Mouse (Mus musculus) limb, embryonic 13.5 days (tissue): ENCODE data around the gene Pkd1. TPM values are rescaled to one million over a fixed set of nuclear protein-coding genes. Genes with fewer than 3 reads are reported as not detected.

Experiments used
- ATAC-seq: fragments of 200-750 bp; cut with Nextera tagmentation; 2 replicates; pipeline ENCODE4 v1.8.0; 2017; ENCODE audit warnings: low read depth, moderate number of reproducible peaks, moderate TSS enrichment; ENCODE audit not compliant: low FRiP score
- H3K27ac ChIP-seq: fragments of 300-500 bp; sonication (generic); 2 replicates; pipeline ENCODE4 v1.5.1; 2015; ENCODE audit warnings: inconsistent platforms, mild to moderate bottlenecking, moderate library complexity
- H3K27me3 ChIP-seq: fragments of 300-500 bp; sonication (generic); 2 replicates; pipeline ENCODE4 v1.6.1; 2015; ENCODE audit warnings: mild to moderate bottlenecking, inconsistent platforms
- H3K36me3 ChIP-seq: fragments of 300-500 bp; sonication (generic); 2 replicates; pipeline ENCODE4 v1.6.1; 2015; ENCODE audit warnings: inconsistent platforms, mild to moderate bottlenecking, moderate library complexity
- H3K4me1 ChIP-seq: fragments of 300-500 bp; sonication (generic); 2 replicates; pipeline ENCODE4 v1.6.1; 2015; ENCODE audit warnings: inconsistent platforms
- H3K4me2 ChIP-seq: fragments of 300-500 bp; sonication (generic); replicated peaks from 2 replicates; pipeline ENCODE4 v1.6.1; 2015; ENCODE audit warnings: inconsistent platforms, mild to moderate bottlenecking, moderate library complexity
- H3K4me3 ChIP-seq: fragments of 300-500 bp; sonication (generic); 2 replicates; pipeline ENCODE4 v1.5.1; 2015; ENCODE audit warnings: moderate library complexity, mild to moderate bottlenecking, inconsistent platforms
- H3K9ac ChIP-seq: fragments of 300-500 bp; sonication (generic); 2 replicates; pipeline ENCODE4 v1.6.1; 2015; ENCODE audit warnings: mild to moderate bottlenecking, inconsistent platforms
- H3K9me3 ChIP-seq: fragments of 300-500 bp; sonication (generic); 2 replicates; pipeline ENCODE4 v1.6.1; 2016; ENCODE audit warnings: inconsistent platforms
- WGBS: fragments of 180-500 bp; shearing (Covaris S2); methylation state at CpG from one replicate; pipeline ENCODE4 v1.1.7; 2015; 5-methylcytosine and 5-hydroxymethylcytosine counted together
- polyA plus RNA-seq: library from polyadenylated mRNA; unstranded; fragments of >200 nt; fragmentation: Nextera tagmentation; extraction: Ambion mirVana; gene quantifications from 2 replicates; pipeline ENCODE4 v1.2.1, GENCODE M21; 2015

The Pkd1 gene
- polyA plus RNA-seq, 1 experiment from 2014 or later, result 36.6 TPM

GRCm38 (mm10) chr17:24558600-24559099, 9.0 kb downstream of the Pkd1 start:
- ATAC-seq, result 0 out of 2 replicates have a peak, but pooled peaks have one; percentile 62
- Histone ChIP-seq H3K27me3 (no peaks in the 10 kb centered on the region), H3K9me3 (no peaks in the 10 kb centered on the region), H3K4me2 (peak overlapping the region; percentile 49), H3K27ac (peak overlapping the region; percentile 93), H3K4me3 (peak overlapping the region; percentile 7; the same call in 1 of the 2 replicates), H3K36me3 (peaks cover 4% of the 10 kb centered on the region; the same call in 1 of the 2 replicates), H3K4me1 (peaks cover 50% of the 10 kb centered on the region), H3K9ac (peak overlapping the region; percentile 8; the same call in 1 of the 2 replicates)
- WGBS, result 46% methylated on average over 4 of the region's 4 CpGs

- H3K9me3 ChIP-seq, result no peaks in the 10 kb centered on the region
- H3K9ac ChIP-seq, result peak overlapping the region; percentile 8; the same call in 1 of the 2 replicates
- no peaks in the 10 kb centered on the region for H3K27me3 ChIP-seq
- peak; percentile 89 for ATAC-seq
- H3K4me3 ChIP-seq, result peak overlapping the region; percentile 7; the same call in 1 of the 2 replicates
- 35% methylated on average over 3 of the region's 3 CpGs for WGBS
- peak overlapping the region; percentile 93 for H3K27ac ChIP-seq
- H3K36me3 ChIP-seq, result peaks cover 4% of the 10 kb centered on the region; the same call in 1 of the 2 replicates
- peaks cover 50% of the 10 kb centered on the region for H3K4me1 ChIP-seq
- peak overlapping the region; percentile 49 for H3K4me2 ChIP-seq
Measured at GRCm38 (mm10) chr17:24559146-24559545, 9.5 kb downstream of the Pkd1 start.

DNA sequence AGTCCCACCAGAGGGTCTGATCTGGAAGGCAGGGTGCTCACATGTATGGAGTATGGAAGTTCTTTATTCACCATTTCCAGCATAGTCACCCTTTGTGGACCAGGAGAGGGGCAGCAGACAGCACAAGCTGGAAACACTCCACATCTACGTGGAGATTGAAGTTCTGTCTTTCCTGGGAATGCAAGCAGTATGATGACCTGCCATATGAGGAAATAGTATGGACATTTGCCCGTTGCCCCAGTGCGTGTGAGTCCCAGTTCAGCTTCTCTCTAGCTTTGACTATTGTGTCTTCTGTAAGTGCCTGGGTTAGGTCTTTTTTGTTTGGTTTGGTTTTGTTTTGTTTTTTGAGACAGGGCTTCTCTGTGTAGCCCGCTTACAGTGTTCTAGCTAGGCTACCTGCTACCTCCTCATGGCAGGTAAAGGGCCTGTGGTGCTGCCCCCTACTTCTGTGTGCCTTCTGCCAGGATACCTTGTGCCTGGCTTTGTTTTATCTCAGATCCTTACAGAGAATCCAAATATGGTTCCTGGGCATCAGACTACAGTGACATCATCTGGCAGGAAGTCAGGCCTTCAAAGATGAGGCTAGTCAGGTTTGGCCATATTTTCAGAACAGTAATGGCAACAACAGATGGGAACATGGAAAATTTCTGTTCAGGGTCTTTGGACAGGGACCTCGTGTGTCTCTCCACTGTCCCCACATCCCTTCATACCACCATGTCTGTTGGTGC, 10.8 kb downstream of the Pkd1 start:
- WGBS, result 90% methylated on average over 5 of the region's 5 CpGs
- H3K4me1 ChIP-seq, result peaks cover 50% of the 10 kb centered on the region
- ATAC-seq, result no peak

GRCm38 (mm10) chr17:24561592-24561991, 12.0 kb downstream of the Pkd1 start:
- H3K4me3 ChIP-seq, result no peak overlapping the region
- H3K4me1 ChIP-seq, result peaks cover 47% of the 10 kb centered on the region
- H3K27me3 ChIP-seq, result no peaks in the 10 kb centered on the region
- H3K27ac ChIP-seq, result no peak overlapping the region
- no peaks in the 10 kb centered on the region for H3K9me3 ChIP-seq
- H3K9ac ChIP-seq, result no peak overlapping the region
- H3K4me2 ChIP-seq, result no peak overlapping the region
- H3K36me3 ChIP-seq, result peaks cover 28% of the 10 kb centered on the region
- 91% methylated on average over 2 of the region's 2 CpGs for WGBS
- ATAC-seq, result no peak

More for the DNA sequence above, 10.8 kb downstream of the Pkd1 start:
- no peaks in the 10 kb centered on the region for H3K9me3 ChIP-seq
- no peak overlapping the region for H3K4me3 ChIP-seq
- no peak overlapping the region for H3K27ac ChIP-seq
- H3K36me3 ChIP-seq, result peaks cover 17% of the 10 kb centered on the region
- no peak overlapping the region for H3K4me2 ChIP-seq
- no peaks in the 10 kb centered on the region for H3K27me3 ChIP-seq
- H3K9ac ChIP-seq, result no peak overlapping the region

DNA sequence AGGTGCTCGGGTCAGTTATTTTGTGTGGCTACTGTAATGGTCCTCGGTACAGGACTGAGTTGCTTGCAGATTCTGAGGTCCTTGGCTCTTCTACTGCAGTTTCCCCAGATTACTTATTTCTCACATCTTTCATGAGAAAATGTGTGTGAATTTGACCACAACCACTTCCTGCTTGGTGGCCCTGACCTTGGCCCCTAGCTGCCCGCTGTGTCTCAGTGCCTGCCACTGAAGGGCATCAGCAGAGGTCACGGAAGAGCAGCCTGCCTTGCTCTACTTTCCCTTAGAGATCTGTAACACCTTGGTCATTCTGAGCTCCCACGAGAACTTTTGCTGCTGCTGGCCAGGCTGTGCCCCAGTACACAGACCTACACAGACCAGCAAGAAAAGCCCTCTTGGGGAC, 14.0 kb downstream of the Pkd1 start:
- H3K36me3 ChIP-seq, result peaks cover 43% of the 10 kb centered on the region
- H3K27me3 ChIP-seq, result no peaks in the 10 kb centered on the region
- no peak for ATAC-seq
- no peaks in the 10 kb centered on the region for H3K9me3 ChIP-seq
- H3K27ac ChIP-seq, result no peak overlapping the region
- peaks cover 27% of the 10 kb centered on the region for H3K4me1 ChIP-seq
- WGBS, result 76% methylated on average over 5 of the region's 5 CpGs
- H3K9ac ChIP-seq, result no peak overlapping the region
- H3K4me3 ChIP-seq, result no peak overlapping the region
- no peak overlapping the region for H3K4me2 ChIP-seq

- no peak overlapping the region; the same call in 1 of the 2 replicates for H3K9ac ChIP-seq
- peaks cover 19% of the 10 kb centered on the region for H3K4me1 ChIP-seq
- no peak overlapping the region for H3K4me3 ChIP-seq
- no peak overlapping the region for H3K4me2 ChIP-seq
- no peak overlapping the region for H3K27ac ChIP-seq
- 80% methylated on average over 4 of the region's 4 CpGs for WGBS
- peaks cover 51% of the 10 kb centered on the region for H3K36me3 ChIP-seq
- H3K27me3 ChIP-seq, result no peaks in the 10 kb centered on the region
- H3K9me3 ChIP-seq, result no peaks in the 10 kb centered on the region
- ATAC-seq, result no peak
Measured at GRCm38 (mm10) chr17:24564422-24564821, 14.8 kb downstream of the Pkd1 start.

GRCm38 (mm10) chr17:24565092-24565491, 15.5 kb downstream of the Pkd1 start:
- Histone ChIP-seq H3K9ac (no peak overlapping the region; the same call in 1 of the 2 replicates), H3K27me3 (no peaks in the 10 kb centered on the region), H3K4me2 (no peak overlapping the region), H3K27ac (no peak overlapping the region), H3K4me3 (no peak overlapping the region), H3K36me3 (peaks cover 58% of the 10 kb centered on the region), H3K9me3 (no peaks in the 10 kb centered on the region), H3K4me1 (peaks cover 15% of the 10 kb centered on the region)
- WGBS, result 82% methylated on average over 3 of the region's 3 CpGs
- ATAC-seq, result no peak

- Histone ChIP-seq H3K9ac (no peak overlapping the region), H3K27ac (no peak overlapping the region), H3K4me2 (no peak overlapping the region), H3K4me1 (peaks cover 9% of the 10 kb centered on the region), H3K27me3 (no peaks in the 10 kb centered on the region), H3K9me3 (no peaks in the 10 kb centered on the region), H3K36me3 (peaks cover 65% of the 10 kb centered on the region), H3K4me3 (no peak overlapping the region)
- WGBS, result 80% methylated on average over 3 of the region's 3 CpGs
- no peak for ATAC-seq
Measured at GRCm38 (mm10) chr17:24565792-24566191, 16.2 kb downstream of the Pkd1 start.

GRCm38 (mm10) chr17:24567034-24567779, 17.6 kb downstream of the Pkd1 start:
- peaks cover 9% of the 10 kb centered on the region; the same call in 1 of the 2 replicates for H3K4me1 ChIP-seq
- peak overlapping the region; percentile 43; the same call in 1 of the 2 replicates for H3K9ac ChIP-seq
- WGBS, result 83% methylated on average over 8 of the region's 8 CpGs
- H3K4me2 ChIP-seq, result no peak overlapping the region
- no peaks in the 10 kb centered on the region for H3K9me3 ChIP-seq
- no peak for ATAC-seq
- H3K4me3 ChIP-seq, result no peak overlapping the region
- H3K27ac ChIP-seq, result no peak overlapping the region
- H3K36me3 ChIP-seq, result peaks cover 79% of the 10 kb centered on the region
- no peaks in the 10 kb centered on the region for H3K27me3 ChIP-seq

GRCm38 (mm10) chr17:24569837-24570236, 20.2 kb downstream of the Pkd1 start:
- H3K9ac ChIP-seq, result no peak overlapping the region
- WGBS, result 88% methylated on average over 4 of the region's 4 CpGs
- no peak overlapping the region for H3K4me2 ChIP-seq
- no peaks in the 10 kb centered on the region for H3K9me3 ChIP-seq
- no peak overlapping the region for H3K27ac ChIP-seq
- H3K36me3 ChIP-seq, result peaks cover 99% of the 10 kb centered on the region
- H3K4me3 ChIP-seq, result no peak overlapping the region
- H3K4me1 ChIP-seq, result no peaks in the 10 kb centered on the region; the same call in 1 of the 2 replicates
- ATAC-seq, result no peak
- H3K27me3 ChIP-seq, result no peaks in the 10 kb centered on the region

GRCm38 (mm10) chr17:24572651-24573245, 23.1 kb downstream of the Pkd1 start:
- no peak overlapping the region for H3K4me3 ChIP-seq

DNA sequence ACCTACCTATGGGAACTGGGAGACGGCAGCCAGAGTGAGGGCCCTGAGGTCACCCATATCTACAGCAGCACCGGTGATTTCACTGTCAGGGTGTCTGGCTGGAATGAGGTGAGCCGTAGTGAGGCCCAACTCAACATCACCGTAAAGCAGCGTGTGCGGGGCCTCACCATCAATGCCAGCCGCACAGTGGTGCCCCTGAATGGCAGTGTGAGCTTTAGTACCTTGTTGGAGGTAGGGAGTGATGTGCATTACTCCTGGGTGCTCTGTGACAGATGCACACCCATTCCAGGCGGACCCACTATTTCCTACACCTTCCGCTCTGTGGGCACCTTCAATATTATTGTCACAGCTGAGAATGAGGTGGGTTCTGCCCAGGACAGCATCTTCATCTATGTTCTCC, 24.2 kb downstream of the Pkd1 start:
- H3K9me3 ChIP-seq, result no peaks in the 10 kb centered on the region
- no peak overlapping the region for H3K4me2 ChIP-seq
- H3K4me3 ChIP-seq, result no peak overlapping the region
- peaks cover 100% of the 10 kb centered on the region for H3K36me3 ChIP-seq
- no peak for ATAC-seq
- H3K27ac ChIP-seq, result no peak overlapping the region
- H3K4me1 ChIP-seq, result no peaks in the 10 kb centered on the region
- H3K9ac ChIP-seq, result no peak overlapping the region
- H3K27me3 ChIP-seq, result no peaks in the 10 kb centered on the region
- WGBS, result 94% methylated on average over 9 of the region's 9 CpGs

More at GRCm38 (mm10) chr17:24572651-24573245, 23.1 kb downstream of the Pkd1 start:
- 95% methylated on average over 12 of the region's 12 CpGs for whole genome bisulfite sequencing
- Histone ChIP-seq H3K9me3 (no peaks in the 10 kb centered on the region), H3K27ac (no peak overlapping the region), H3K36me3 (peaks cover 100% of the 10 kb centered on the region), H3K4me1 (no peaks in the 10 kb centered on the region), H3K4me2 (no peak overlapping the region), H3K9ac (no peak overlapping the region), H3K27me3 (no peaks in the 10 kb centered on the region)
- ATAC-seq, result no peak
